Mouse (Mus musculus) kidney, adult 11 months (tissue): ENCODE results near the gene Fbxl8.

Experiments used
- DNase-seq: peaks from one replicate; pipeline ENCODE4 v3.0.0; 2022

Gene Fbxl8

GRCm38 (mm10) chr8:105258911-105259720 lies 5.3 kb upstream of the Fbxl8 start:
- no peak for DNase-seq

GRCm38 (mm10) chr8:105259721-105260320 lies 4.6 kb upstream of the Fbxl8 start:
- DNase-seq = peak; percentile 45

GRCm38 (mm10) chr8:105260371-105261099 lies 3.9 kb upstream of the Fbxl8 start:
- no peak for DNase-seq

- no peak for DNase-seq
Measured at GRCm38 (mm10) chr8:105261326-105261980, 3.0 kb upstream of the Fbxl8 start.

- no peak for DNase-seq
Measured at GRCm38 (mm10) chr8:105263244-105263912, 1.1 kb upstream of the Fbxl8 start.

- peak; percentile 47 for DNase-seq
Measured at GRCm38 (mm10) chr8:105265128-105265527, 680 bp downstream of the Fbxl8 start.

GRCm38 (mm10) chr8:105266775-105267174 lies 2.3 kb downstream of the Fbxl8 start:
- no peak for DNase-seq

- no peak for DNase-seq
Measured at GRCm38 (mm10) chr8:105268342-105269074, 4.1 kb downstream of the Fbxl8 start.

- no peak for DNase-seq
Measured at GRCm38 (mm10) chr8:105269075-105269458, 4.6 kb downstream of the Fbxl8 start.

GRCm38 (mm10) chr8:105269461-105269947 lies 5.1 kb downstream of the Fbxl8 start, which contains the start of gene Hsf4:
TSS of gene Hsf4 (plus strand) at chr8:105269801.
- peak; percentile 72 for DNase-seq

- no peak for DNase-seq
Measured at GRCm38 (mm10) chr8:105270101-105270915, 5.9 kb downstream of the Fbxl8 start.

- no peak for DNase-seq
Measured at GRCm38 (mm10) chr8:105270916-105271186, 6.4 kb downstream of the Fbxl8 start.

GRCm38 (mm10) chr8:105275387-105275786 lies 10.9 kb downstream of the Fbxl8 start:
- DNase-seq = peak; percentile 10

- no peak for DNase-seq
Measured at GRCm38 (mm10) chr8:105275840-105276239, 11.4 kb downstream of the Fbxl8 start, which contains the start of gene Nol3. TSS of gene Nol3 (plus strand) at chr8:105276140.

GRCm38 (mm10) chr8:105276292-105277120 lies 12.1 kb downstream of the Fbxl8 start:
- DNase-seq = peak; percentile 23

- DNase-seq = peak; percentile 94
Measured at GRCm38 (mm10) chr8:105278911-105279334, 14.5 kb downstream of the Fbxl8 start.

GRCm38 (mm10) chr8:105280567-105280966 lies 16.1 kb downstream of the Fbxl8 start:
- no peak for DNase-seq

GRCm38 (mm10) chr8:105281821-105282220 lies 17.4 kb downstream of the Fbxl8 start:
- DNase-seq = no peak

GRCm38 (mm10) chr8:105282239-105282638 lies 17.8 kb downstream of the Fbxl8 start:
- no peak for DNase-seq

GRCm38 (mm10) chr8:105283074-105283473 lies 18.6 kb downstream of the Fbxl8 start:
- DNase-seq = peak; percentile 30
